Mouse (Mus musculus) liver, postnatal 0 days (tissue): ENCODE measurements around the gene Map4k4. TPM values are rescaled to one million over a fixed set of nuclear protein-coding genes. Genes with fewer than 3 reads are reported as not detected.
A peak's percentile ranks its signal among the peaks of the same experiment; 100 is the strongest.

ENCODE experiments used
- ATAC-seq: fragments of 200-750 bp; cut with Nextera tagmentation; 2 replicates; pipeline ENCODE4 v1.8.0; 2017; ENCODE audit warnings: mild to moderate bottlenecking, moderate library complexity
- DNase-seq: peaks from one replicate; pipeline ENCODE4 v3.0.0-alpha.2; 2016
- H3K27ac ChIP-seq: fragments of 300-500 bp; sonication (generic); 2 replicates; pipeline ENCODE4 v1.5.1; 2014; ENCODE audit warnings: antibody characterized with exemption, moderate library complexity, mild to moderate bottlenecking, low read depth
- H3K27me3 ChIP-seq: fragments of 300-500 bp; sonication (generic); 2 replicates; pipeline ENCODE4 v1.6.1; 2014; ENCODE audit warnings: low read length, control low read depth, mixed read lengths; ENCODE audit not compliant: insufficient read depth
- H3K36me3 ChIP-seq: fragments of 300-500 bp; sonication (generic); replicated peaks from 2 replicates; pipeline ENCODE4 v1.6.1; 2014; ENCODE audit warnings: mild to moderate bottlenecking, control low read depth, low read length, moderate library complexity, mixed read lengths; ENCODE audit not compliant: insufficient read depth
- H3K4me1 ChIP-seq: fragments of 300-500 bp; sonication (generic); 2 replicates; pipeline ENCODE4 v1.6.1; 2014; ENCODE audit warnings: antibody characterized with exemption, mild to moderate bottlenecking, control low read depth; ENCODE audit not compliant: insufficient read depth
- H3K4me2 ChIP-seq: fragments of 300-500 bp; sonication (generic); 2 replicates; pipeline ENCODE4 v1.6.1; 2014; ENCODE audit warnings: low read depth, mild to moderate bottlenecking, low read length, moderate library complexity, mixed read lengths
- H3K4me3 ChIP-seq: fragments of 300-500 bp; sonication (generic); 2 replicates; pipeline ENCODE4 v1.5.1; 2014; ENCODE audit warnings: low read depth, low read length
- H3K9ac ChIP-seq: fragments of 300-500 bp; sonication (generic); replicated peaks from 2 replicates; pipeline ENCODE4 v1.6.1; 2014; ENCODE audit warnings: mild to moderate bottlenecking, moderate library complexity
- H3K9me3 ChIP-seq: fragments of 300-500 bp; sonication (generic); 2 replicates; pipeline ENCODE4 v1.6.1; 2016; ENCODE audit warnings: mild to moderate bottlenecking, control low read depth, low read length, mixed read lengths
- CTCF ChIP-seq: sonication (generic); IDR thresholded peaks from 2 replicates; pipeline ENCODE4 v1.5.1; 2016; ENCODE audit warnings: antibody characterized with exemption, low read depth
- EP300 ChIP-seq: IDR thresholded peaks from 2 replicates; pipeline ENCODE4 v1.6.1; 2016; ENCODE audit warnings: antibody characterized with exemption, low read depth, mild to moderate bottlenecking
- WGBS: fragments of 180-500 bp; shearing (Covaris S2); extraction: QIAGEN DNeasy Blood & Tissue Kit; methylation state at CpG from one replicate; pipeline ENCODE4 v1.1.7; 2014; ENCODE audit not compliant: insufficient replicate concordance; 5-methylcytosine and 5-hydroxymethylcytosine counted together
- polyA plus RNA-seq: library from polyadenylated mRNA; unstranded; fragments of >200 nt; fragmentation: Nextera tagmentation; extraction: Ambion mirVana; gene quantifications from 2 replicates; pipeline ENCODE4 v1.2.1, GENCODE M21; 2015

The Map4k4 gene
- polyA plus RNA-seq, 1 experiment from 2014 or later = 4.2 TPM

GRCm38 (mm10) chr1:39990041-39990440, 89.3 kb downstream of the Map4k4 start:
- Histone ChIP-seq H3K36me3 (peaks cover 47% of the 10 kb centered on the region), H3K4me1 (no peaks in the 10 kb centered on the region), H3K4me2 (no peak overlapping the region), H3K4me3 (no peak overlapping the region), H3K9me3 (no peaks in the 10 kb centered on the region), H3K27me3 (no peaks in the 10 kb centered on the region), H3K27ac (no peak overlapping the region), H3K9ac (no peak overlapping the region)
- WGBS = 79% methylated on average over 9 of the region's 9 CpGs
- ATAC-seq (no peak), DNase-seq (no peak)
- TF ChIP-seq CTCF = no peak
- no peak for TF ChIP-seq EP300

GRCm38 (mm10) chr1:39993921-39994320, 93.2 kb downstream of the Map4k4 start:
- 76% methylated on average over 7 of the region's 7 CpGs for WGBS
- no peak for ATAC-seq
- H3K4me3 ChIP-seq = no peak overlapping the region
- no peak for TF ChIP-seq CTCF
- DNase-seq = no peak
- H3K27me3 ChIP-seq = no peaks in the 10 kb centered on the region
- H3K9ac ChIP-seq = no peak overlapping the region
- H3K4me1 ChIP-seq = no peaks in the 10 kb centered on the region
- no peaks in the 10 kb centered on the region for H3K9me3 ChIP-seq
- H3K36me3 ChIP-seq = peaks cover 54% of the 10 kb centered on the region
- no peak overlapping the region for H3K4me2 ChIP-seq
- no peak overlapping the region for H3K27ac ChIP-seq

GRCm38 (mm10) chr1:39995593-39995992, 94.9 kb downstream of the Map4k4 start:
- no peaks in the 10 kb centered on the region for H3K4me1 ChIP-seq
- H3K27ac ChIP-seq = no peak overlapping the region
- no peak overlapping the region for H3K4me3 ChIP-seq
- H3K4me2 ChIP-seq = no peak overlapping the region
- DNase-seq (no peak), ATAC-seq (no peak)
- WGBS = 71% methylated on average over 2 of the region's 2 CpGs
- H3K27me3 ChIP-seq = no peaks in the 10 kb centered on the region
- peaks cover 50% of the 10 kb centered on the region for H3K36me3 ChIP-seq
- H3K9me3 ChIP-seq = no peaks in the 10 kb centered on the region
- TF ChIP-seq EP300 (no peak), CTCF (no peak)
- H3K9ac ChIP-seq = no peak overlapping the region

GRCm38 (mm10) chr1:40000476-40000875, 99.8 kb downstream of the Map4k4 start:
- H3K36me3 ChIP-seq = peaks cover 58% of the 10 kb centered on the region
- ATAC-seq = no peak
- H3K9me3 ChIP-seq = no peaks in the 10 kb centered on the region
- H3K9ac ChIP-seq = no peak overlapping the region
- H3K4me1 ChIP-seq = no peaks in the 10 kb centered on the region
- H3K27me3 ChIP-seq = no peaks in the 10 kb centered on the region
- peak; percentile 15 for DNase-seq
- no peak overlapping the region for H3K27ac ChIP-seq
- TF ChIP-seq EP300 (no peak), CTCF (no peak)
- H3K4me3 ChIP-seq = no peak overlapping the region
- no peak overlapping the region for H3K4me2 ChIP-seq
- WGBS = 76% methylated on average over 16 of the region's 16 CpGs

- DNase-seq = peak; percentile 38
Observed at GRCm38 (mm10) chr1:40000899-40001298, 100.2 kb downstream of the Map4k4 start.

GRCm38 (mm10) chr1:40002129-40002727, 101.5 kb downstream of the Map4k4 start:
- ATAC-seq (no peak), DNase-seq (no peak)
- H3K9me3 ChIP-seq = no peaks in the 10 kb centered on the region
- no peak overlapping the region for H3K9ac ChIP-seq
- TF ChIP-seq CTCF = peak; percentile 48
- TF ChIP-seq EP300 = no peak
- no peak overlapping the region for H3K4me3 ChIP-seq
- no peaks in the 10 kb centered on the region for H3K27me3 ChIP-seq
- no peak overlapping the region for H3K27ac ChIP-seq
- no peaks in the 10 kb centered on the region for H3K4me1 ChIP-seq
- H3K4me2 ChIP-seq = no peak overlapping the region
- H3K36me3 ChIP-seq = peaks cover 59% of the 10 kb centered on the region
- 68% methylated on average over 4 of the region's 4 CpGs for WGBS

More at GRCm38 (mm10) chr1:40000899-40001298, 100.2 kb downstream of the Map4k4 start:
- Histone ChIP-seq H3K9me3 (no peaks in the 10 kb centered on the region), H3K4me3 (no peak overlapping the region), H3K27ac (no peak overlapping the region), H3K4me2 (no peak overlapping the region), H3K4me1 (no peaks in the 10 kb centered on the region), H3K36me3 (peaks cover 62% of the 10 kb centered on the region), H3K27me3 (no peaks in the 10 kb centered on the region), H3K9ac (no peak overlapping the region)
- ATAC-seq = no peak
- WGBS = 62% methylated on average over 5 of the region's 5 CpGs
- TF ChIP-seq CTCF = peak; percentile 63
- no peak for TF ChIP-seq EP300
